In the genomic region with DNA sequence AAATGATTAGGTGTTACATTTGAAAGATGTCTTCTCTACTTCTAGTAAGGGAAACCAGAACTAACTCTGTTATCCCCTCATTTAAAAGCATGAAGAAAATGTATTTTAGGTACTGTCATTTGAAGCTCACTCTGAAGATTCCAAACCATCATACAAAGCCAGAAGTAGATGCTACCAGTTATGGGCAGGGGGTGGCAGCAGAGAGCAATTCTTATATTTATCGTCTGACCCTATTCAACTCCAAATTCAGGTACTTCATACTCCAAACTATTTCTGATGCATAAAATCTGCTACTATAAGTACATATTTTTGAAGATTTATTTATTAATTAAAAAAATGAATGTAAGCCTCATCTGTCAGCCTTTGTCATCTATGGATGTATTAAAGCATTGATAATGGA, we compare ENCODE assay signal across 9 mouse cellular contexts.
DNase-seq lines count a peak whose midpoint lies in the region; ATAC-seq and TF ChIP-seq lines count a peak whose summit lies in the region.
"Had no signal": no experiment of that assay in that cellular context is flagged by ENCODE, and none has a peak within 500 bp of the region (broad histone marks: within the 10 kb centered on the region; RNA-seq: fewer than 3 reads in every experiment).

No protein-coding gene starts in this region.

- peak; percentile 43 for DNase-seq in heart, postnatal 0 days (ENCODE audit: low spot score)
- DNase-seq in ES-CJ7 (ENCODE audit: low read depth, low spot score) = peak; percentile 9
- DNase-seq in forelimb bud, embryonic 11.5 days (ENCODE audit: low read depth, low spot score) = peak; percentile 20
- DNase-seq in layer of hippocampus, adult 8-10 months (ENCODE audit: low spot score in 2 of 2) = peak; percentile 18 to 52

- no peak overlapping the region for H3K4me3 ChIP-seq in heart, postnatal 0 days (ENCODE audit: low read depth, low read length)
- H3K4me3 ChIP-seq in heart, embryonic 11.5 days (ENCODE audit: low read depth, low read length) = no peak overlapping the region
- H3K4me3 ChIP-seq in neural tube, embryonic 14.5 days (ENCODE audit: low read depth, low read length) = no peak overlapping the region
- H3K4me3 ChIP-seq: limb, embryonic 12.5 days had no signal

- TF ChIP-seq CTCF in heart, postnatal 0 days (IDR thresholded peaks at IDR 0.05; ENCODE audit: low read depth) = peak; percentile 60

- H3K4me2 ChIP-seq in heart, postnatal 0 days (ENCODE audit: low read depth, low read length) = no peak overlapping the region
- H3K4me2 ChIP-seq in heart, embryonic 11.5 days = no peak overlapping the region
- H3K4me2 ChIP-seq in neural tube, embryonic 14.5 days (ENCODE audit: low read depth, low read length) = no peak overlapping the region
- H3K4me2 ChIP-seq: limb, embryonic 12.5 days had no signal

- no peaks in the 10 kb centered on the region for H3K9me3 ChIP-seq in heart, postnatal 0 days (replicated peaks; ENCODE audit: control insufficient read depth, low read length)
- no peaks in the 10 kb centered on the region for H3K9me3 ChIP-seq in heart, embryonic 11.5 days (replicated peaks; ENCODE audit: control insufficient read depth, low read length)
- H3K9me3 ChIP-seq in neural tube, embryonic 14.5 days (ENCODE audit: control insufficient read depth, low read length) = no peaks in the 10 kb centered on the region
- H3K9me3 ChIP-seq: limb, embryonic 12.5 days had no signal

- no peaks in the 10 kb centered on the region for H3K4me1 ChIP-seq in heart, postnatal 0 days (ENCODE audit: control insufficient read depth, insufficient read depth)
- H3K4me1 ChIP-seq in heart, embryonic 11.5 days (ENCODE audit: control insufficient read depth, insufficient read depth, low read length) = no peaks in the 10 kb centered on the region
- H3K4me1 ChIP-seq in neural tube, embryonic 14.5 days (ENCODE audit: control insufficient read depth, insufficient read depth, low read length) = no peaks in the 10 kb centered on the region
- H3K4me1 ChIP-seq: limb, embryonic 12.5 days had no signal

- H3K9ac ChIP-seq in heart, postnatal 0 days (replicated peaks; ENCODE audit: low read depth, low read length) = no peak overlapping the region
- no peak overlapping the region for H3K9ac ChIP-seq in heart, embryonic 11.5 days (ENCODE audit: low read depth, low read length)
- H3K9ac ChIP-seq in neural tube, embryonic 14.5 days (replicated peaks; ENCODE audit: low read depth, low read length) = no peak overlapping the region
- H3K9ac ChIP-seq: limb, embryonic 12.5 days had no signal

- TF ChIP-seq EP300 in heart, postnatal 0 days (IDR thresholded peaks at IDR 0.05; ENCODE audit: low read depth) = no peak

- 19% methylated on average over 1 of the region's 1 CpGs for WGBS in heart, postnatal 0 days
- 36% methylated on average over 1 of the region's 1 CpGs for WGBS in heart, embryonic 11.5 days (ENCODE audit: insufficient replicate concordance)
- 18% methylated on average over 1 of the region's 1 CpGs for WGBS in neural tube, embryonic 14.5 days

- no peak overlapping the region for H3K27ac ChIP-seq in heart, postnatal 0 days (ENCODE audit: low read depth)
- no peak overlapping the region for H3K27ac ChIP-seq in heart, embryonic 11.5 days (ENCODE audit: low read depth, low read length)
- no peak overlapping the region for H3K27ac ChIP-seq in neural tube, embryonic 14.5 days (ENCODE audit: low read depth, low read length)
- H3K27ac ChIP-seq: limb, embryonic 12.5 days had no signal

- no peaks in the 10 kb centered on the region for H3K36me3 ChIP-seq in heart, postnatal 0 days (replicated peaks; ENCODE audit: control insufficient read depth, insufficient read depth, low read length)
- H3K36me3 ChIP-seq in heart, embryonic 11.5 days (ENCODE audit: control insufficient read depth, insufficient read depth, low read length) = no peaks in the 10 kb centered on the region
- no peaks in the 10 kb centered on the region for H3K36me3 ChIP-seq in neural tube, embryonic 14.5 days (ENCODE audit: control insufficient read depth, insufficient read depth, low read length)
- H3K36me3 ChIP-seq: limb, embryonic 12.5 days had no signal

- no peak for ATAC-seq in heart, postnatal 0 days (ENCODE audit: insufficient read depth, low read depth)
- no peak for ATAC-seq in heart, embryonic 11.5 days (replicated peaks; ENCODE audit: insufficient number of reproducible peaks, low FRiP score, low TSS enrichment)
- ATAC-seq in cerebellum, adult (ENCODE audit: insufficient number of reproducible peaks, low FRiP score, low TSS enrichment) = peak; percentile 82
- ATAC-seq in neural tube, embryonic 14.5 days (ENCODE audit: low read depth) = peak; percentile 63; the same call in 1 of the 2 replicates
- no peak for ATAC-seq in activated CD4-positive, CD25-positive, alpha-beta regulatory T cell, adult 4 months

- H3K27me3 ChIP-seq in heart, postnatal 0 days (ENCODE audit: control insufficient read depth, insufficient read depth, low read length) = no peaks in the 10 kb centered on the region
- H3K27me3 ChIP-seq in heart, embryonic 11.5 days (ENCODE audit: control insufficient read depth, insufficient read depth, low read length) = no peaks in the 10 kb centered on the region
- no peaks in the 10 kb centered on the region for H3K27me3 ChIP-seq in neural tube, embryonic 14.5 days (ENCODE audit: control insufficient read depth, insufficient read depth, low read length)
- H3K27me3 ChIP-seq: limb, embryonic 12.5 days had no signal

Comparison
In these comparisons a context has a peak if more than half of its experiments do, and no peak if none do; other contexts are left out.
1. ATAC-seq: peak in cerebellum, adult (single experiment) and neural tube, embryonic 14.5 days (single experiment); none in heart, postnatal 0 days (single experiment), heart, embryonic 11.5 days (single experiment) and activated CD4-positive, CD25-positive, alpha-beta regulatory T cell, adult 4 months (single experiment).
2. Peak in every context shown above with its lines, with median percentiles within 50 percentile points of each other: DNase-seq.